Mouse (Mus musculus) embryo, embryonic 9.5 days (tissue): ENCODE measurements around the gene Tcf19.

Experiments used
- DNase-seq: peaks from one replicate; pipeline ENCODE4 v3.0.0-alpha.2; 2017; ENCODE audit errors: extremely low spot score

Gene Tcf19

DNA sequence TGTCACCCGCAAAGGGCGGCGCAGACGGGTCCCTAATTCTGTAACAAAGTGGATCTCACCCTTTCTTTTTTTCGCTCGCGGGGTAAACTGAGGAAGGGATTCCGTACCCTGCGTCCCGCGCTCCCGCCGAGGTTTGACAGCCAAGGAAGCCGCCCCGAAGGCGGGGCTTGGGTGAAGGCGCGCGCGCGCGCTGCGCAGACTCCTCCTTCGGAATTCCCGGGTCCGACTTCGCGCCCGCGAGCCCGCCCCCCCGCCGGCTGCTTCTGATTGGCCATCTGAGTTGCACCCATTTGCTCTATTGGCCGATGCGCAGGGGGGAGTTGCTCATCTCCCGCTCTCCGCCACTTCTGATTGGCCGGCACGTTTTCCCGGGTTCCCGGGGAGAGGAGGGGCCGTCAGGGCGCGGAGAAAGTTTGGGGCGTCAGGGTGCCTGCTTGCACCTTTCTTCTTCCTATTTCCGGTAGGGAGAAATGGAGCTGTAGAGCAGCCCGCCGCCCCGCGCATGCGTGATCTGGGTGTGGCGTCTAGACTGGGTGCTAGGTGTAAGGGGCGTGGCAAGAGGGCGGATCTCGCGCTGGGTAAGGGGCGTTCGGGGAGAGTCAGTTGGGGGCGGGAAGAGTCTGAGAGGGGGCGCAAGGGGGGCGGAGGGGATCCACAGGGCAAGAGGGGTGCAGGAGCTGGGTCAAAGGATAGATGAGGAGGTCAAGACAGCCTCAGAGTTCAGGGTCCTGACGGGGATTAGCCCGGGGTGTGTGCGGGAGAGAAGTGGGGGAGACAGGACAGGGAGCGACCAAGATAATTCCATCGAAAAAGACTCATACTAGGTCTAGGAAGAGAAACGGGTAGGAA, at the start of gene Tcf19, which contains the start of gene Cchcr1:
TSS of gene Tcf19 (minus strand) at position 173 of the 849 bp plus-strand sequence.
TSS of gene Cchcr1 (plus strand) at position 449 of the 849 bp plus-strand sequence.
- DNase-seq, result peak; percentile 99

GRCm38 (mm10) chr17:35558216-35558615, 41.6 kb upstream of the Tcf19 start:
- no peak for DNase-seq

- DNase-seq, result no peak
These were observed 40.7 kb upstream of the Tcf19 start for GRCm38 (mm10) chr17:35557351-35557750.

GRCm38 (mm10) chr17:35556812-35557211, 40.2 kb upstream of the Tcf19 start:
- no peak for DNase-seq

- no peak for DNase-seq
These were observed 39.7 kb upstream of the Tcf19 start for GRCm38 (mm10) chr17:35556186-35556765.

GRCm38 (mm10) chr17:35554761-35555397, 38.3 kb upstream of the Tcf19 start:
- DNase-seq, result no peak

DNA sequence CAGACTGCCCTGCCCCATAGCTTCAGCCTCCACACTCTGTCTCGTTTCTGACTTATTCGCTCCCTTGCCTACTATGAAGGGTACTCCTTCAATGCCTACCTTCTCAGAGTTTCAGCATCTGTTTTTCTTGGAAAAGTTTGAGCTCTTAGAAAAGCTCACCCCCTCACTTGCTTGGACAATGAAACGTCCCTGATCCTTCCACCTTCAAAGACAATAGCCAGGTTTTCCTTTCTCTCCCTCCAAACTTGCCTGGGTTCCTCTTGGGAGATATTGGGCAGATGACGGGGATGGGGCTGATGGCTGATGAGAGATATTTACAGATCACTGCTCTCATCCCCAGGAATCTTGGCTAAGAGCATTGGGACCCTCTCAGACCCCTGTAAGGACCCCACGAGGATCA, 37.7 kb upstream of the Tcf19 start:
- DNase-seq, result no peak

GRCm38 (mm10) chr17:35551881-35552414, 35.3 kb upstream of the Tcf19 start, which contains the start of gene Cdsn:
TSS of gene Cdsn (plus strand) at chr17:35552128.
- no peak for DNase-seq

DNA sequence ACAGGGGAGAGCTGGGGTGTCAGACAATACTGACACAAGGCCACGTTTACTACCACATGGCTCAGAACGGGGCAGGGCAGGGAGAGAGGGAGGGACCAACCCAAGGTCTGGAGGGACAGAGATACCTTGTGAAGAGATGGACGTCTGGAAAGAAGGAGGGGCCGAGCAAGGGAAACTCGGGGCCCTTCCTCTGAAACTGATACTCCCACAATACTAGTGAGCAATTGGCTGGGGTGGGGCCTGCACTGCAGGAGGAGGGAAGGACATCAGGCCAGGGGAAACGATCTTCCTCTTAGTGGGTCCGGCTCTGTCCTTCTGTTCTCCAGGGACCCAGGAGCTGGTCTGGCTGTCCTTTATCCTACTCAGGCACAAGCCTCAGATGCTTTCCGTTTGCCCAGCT, 34.2 kb upstream of the Tcf19 start:
- no peak for DNase-seq

- no peak for DNase-seq
These were observed 33.5 kb upstream of the Tcf19 start for GRCm38 (mm10) chr17:35550143-35550494.

- no peak for DNase-seq
These were observed 33.0 kb upstream of the Tcf19 start for GRCm38 (mm10) chr17:35549437-35550142.

DNA sequence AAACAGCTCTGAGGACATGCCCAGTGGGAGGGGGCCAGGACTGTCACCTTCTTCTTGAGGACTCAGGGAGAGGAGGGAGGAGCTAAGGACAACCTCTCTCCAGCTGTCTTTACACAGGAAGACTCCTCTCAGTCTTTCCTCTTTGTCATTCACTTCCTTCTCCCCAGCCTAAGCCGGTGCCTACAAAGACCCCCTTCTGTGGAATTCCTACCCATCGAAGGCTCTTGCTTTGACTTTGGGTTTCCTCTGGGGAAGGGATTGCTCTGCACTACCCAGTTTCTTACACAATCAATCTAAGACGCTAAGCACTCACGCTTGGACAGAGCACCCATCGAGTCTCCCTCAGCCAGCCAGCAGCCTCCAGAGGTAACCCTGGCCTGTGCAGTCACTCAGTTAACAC, 32.0 kb upstream of the Tcf19 start:
- no peak for DNase-seq

DNA sequence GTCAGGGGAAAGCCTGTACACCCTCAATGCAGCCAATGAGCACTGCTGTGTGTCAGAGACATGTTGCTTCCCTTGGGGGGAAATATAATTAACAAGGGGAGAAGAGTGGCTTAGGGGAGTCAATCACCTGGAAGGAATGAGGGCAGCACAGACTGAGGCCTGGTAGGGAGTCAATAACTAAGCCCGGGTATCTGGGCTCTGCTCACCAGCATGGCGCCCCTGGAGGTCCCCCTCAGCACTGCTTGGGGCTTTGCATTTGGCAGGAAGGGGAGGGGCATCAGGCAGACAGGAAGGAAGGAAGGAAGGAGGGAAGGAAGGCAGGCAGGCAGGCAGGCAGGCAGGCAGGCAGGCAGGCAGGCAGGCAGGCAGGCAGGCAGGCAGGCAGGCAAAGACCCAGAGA, 30.8 kb upstream of the Tcf19 start:
- no peak for DNase-seq

DNA sequence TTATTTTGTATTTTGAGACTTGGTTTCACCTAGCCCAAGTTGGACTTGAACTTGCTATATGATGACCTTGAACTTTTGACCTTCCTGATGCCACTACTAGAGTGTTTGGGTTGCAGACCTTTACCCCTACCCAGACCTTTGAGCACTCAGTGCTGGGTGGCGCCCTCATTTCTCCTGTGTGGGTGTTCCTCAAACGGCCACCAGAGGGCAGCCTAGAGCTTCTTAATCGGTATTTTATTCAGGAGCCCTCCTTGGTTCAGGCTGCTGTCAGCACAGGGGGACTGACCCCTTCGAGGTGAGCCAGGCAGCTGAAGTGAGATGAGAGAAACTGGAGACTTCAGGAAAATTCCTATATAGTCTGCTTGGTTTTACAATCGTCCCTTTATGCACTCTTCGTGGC, 28.1 kb upstream of the Tcf19 start:
- DNase-seq, result peak; percentile 69

GRCm38 (mm10) chr17:35544001-35544400, 27.4 kb upstream of the Tcf19 start:
- DNase-seq, result no peak

DNA sequence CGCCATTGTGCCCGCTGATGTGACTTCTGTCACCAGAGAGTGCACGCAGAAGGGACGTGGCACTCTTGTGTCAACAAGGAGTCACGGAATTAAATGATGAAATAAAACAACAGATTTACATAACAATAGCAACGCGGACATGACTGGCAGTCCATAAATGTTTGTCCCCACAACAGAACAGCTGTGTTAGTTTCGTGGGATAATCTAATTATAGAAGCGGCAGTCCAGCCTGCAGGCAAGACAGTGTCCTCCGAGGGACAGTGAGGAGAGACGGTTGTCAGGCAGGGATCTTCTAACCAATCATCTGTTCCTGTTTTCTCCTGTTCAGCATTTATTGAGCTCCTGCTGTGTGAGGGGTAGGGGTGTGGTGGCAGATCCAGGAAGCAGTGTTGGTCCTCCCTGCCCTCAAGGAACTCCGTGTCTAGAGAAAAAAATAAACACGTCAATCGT, 26.8 kb upstream of the Tcf19 start:
- DNase-seq, result no peak

DNA sequence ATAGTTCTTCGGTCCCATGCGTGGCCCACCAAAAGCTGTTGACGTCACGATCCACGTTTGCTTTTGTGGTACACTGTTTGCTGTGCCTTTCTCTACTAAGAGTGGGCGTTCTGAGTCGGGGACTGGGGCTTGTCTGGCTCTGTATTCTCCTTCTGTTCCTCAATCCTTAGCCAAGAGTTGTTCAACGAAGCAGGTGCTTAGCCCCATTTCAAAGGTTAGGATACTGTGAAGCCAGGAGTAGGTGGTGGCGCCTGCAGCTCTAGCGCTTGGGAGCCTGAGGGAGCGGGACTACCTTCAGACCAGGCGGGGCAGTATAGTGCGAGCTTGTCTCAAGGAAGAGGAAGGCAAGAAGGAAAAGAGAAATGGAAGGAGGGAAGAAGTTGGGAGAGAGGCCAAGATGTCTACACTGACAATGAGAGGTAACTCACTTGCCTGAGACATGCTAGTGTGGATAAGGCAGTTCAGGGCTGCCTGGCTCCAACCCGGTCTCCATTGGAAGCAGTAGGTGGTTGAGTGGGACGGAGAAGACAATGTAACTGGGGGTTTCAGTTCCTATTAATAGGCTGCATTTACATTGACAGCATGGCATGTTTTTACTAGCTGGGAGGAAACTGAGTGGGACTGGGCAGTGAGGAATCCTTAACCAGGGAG, 26.3 kb upstream of the Tcf19 start:
- no peak for DNase-seq

GRCm38 (mm10) chr17:35539540-35539939, 22.9 kb upstream of the Tcf19 start:
- DNase-seq, result no peak

DNA sequence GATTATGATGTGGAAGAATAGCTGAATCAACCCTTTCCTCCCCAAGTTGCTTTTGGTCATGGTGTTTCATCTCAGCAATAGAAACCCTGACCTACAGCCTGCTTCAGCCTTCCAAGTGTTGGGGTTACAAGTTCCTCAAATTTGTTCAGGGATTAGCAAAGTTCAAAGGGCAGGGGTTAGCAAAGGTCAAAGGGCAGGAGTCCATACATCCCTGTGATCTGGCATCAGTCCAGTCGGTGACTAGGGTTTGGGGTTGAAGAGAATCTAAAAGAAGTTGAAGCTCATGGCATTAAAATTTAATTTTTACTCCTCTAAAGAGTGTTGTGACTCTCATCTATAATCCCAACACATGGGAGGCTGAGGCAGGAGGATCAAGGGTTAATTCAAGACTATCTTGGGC, 21.9 kb upstream of the Tcf19 start:
- DNase-seq, result no peak

- no peak for DNase-seq
These were observed 20.8 kb upstream of the Tcf19 start for GRCm38 (mm10) chr17:35537421-35537820.

DNA sequence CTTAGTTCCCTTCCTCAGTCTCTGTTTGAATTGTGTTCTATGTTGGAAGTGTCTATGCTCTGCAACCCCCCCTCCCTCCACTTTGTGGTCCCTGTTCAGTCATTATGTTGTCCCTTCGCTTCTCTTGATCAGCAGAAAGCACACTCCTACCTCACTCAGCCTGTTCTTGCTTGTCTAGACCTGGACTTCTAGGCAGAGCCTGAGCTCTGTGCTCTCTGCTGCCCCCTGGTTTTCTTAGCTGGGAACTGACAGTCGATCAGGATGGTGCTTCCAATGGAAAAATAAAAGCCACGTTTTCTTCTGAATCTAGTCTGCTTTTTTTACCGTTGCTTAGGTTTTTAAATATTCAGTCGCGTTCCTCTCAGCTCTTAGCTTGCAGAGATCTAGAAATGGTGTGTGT, 17.7 kb upstream of the Tcf19 start:
- peak; percentile 67 for DNase-seq
